Mouse (Mus musculus) bone marrow, adult 2 months (tissue): Measurements from ENCODE around the gene Slc26a10. TPM values are rescaled to one million over a fixed set of nuclear protein-coding genes. Genes with fewer than 3 reads are reported as not detected.

Experiments
- H3K27ac ChIP-seq: fragments of 200-500 bp; 2 replicates; pipeline ENCODE4 v1.5.1; 2012; ENCODE audit warnings: low read depth, mild to moderate bottlenecking, control low read depth, inconsistent platforms, low read length; ENCODE audit not compliant: control insufficient read depth, poor library complexity, insufficient read depth
- H3K4me1 ChIP-seq: fragments of 200-500 bp; 2 replicates; pipeline ENCODE4 v1.6.1; 2011; ENCODE audit warnings: low read length; ENCODE audit not compliant: control insufficient read depth, insufficient read depth
- H3K4me3 ChIP-seq: fragments of 200-500 bp; replicated peaks from 2 replicates; pipeline ENCODE3; 2011; ENCODE audit warnings: mild to moderate bottlenecking, low read depth, low read length, control low read depth; ENCODE audit not compliant: control insufficient read depth
- CTCF ChIP-seq: fragments of 200-500 bp; IDR thresholded peaks from 2 replicates; pipeline ENCODE4 v1.5.1; 2011; ENCODE audit warnings: low read length, control low read depth; ENCODE audit not compliant: control insufficient read depth, insufficient read depth
- POLR2A ChIP-seq: fragments of 200-500 bp; IDR thresholded peaks from 2 replicates; pipeline ENCODE4 v1.6.1; 2011; ENCODE audit warnings: low read depth, mild to moderate bottlenecking, control low read depth, low read length, borderline replicate concordance; ENCODE audit not compliant: control insufficient read depth
- WGBS: fragments of 180-500 bp; shearing (Covaris S2); methylation state at CpG from one replicate; pipeline ENCODE4 v1.1.7; 2018; 5-methylcytosine and 5-hydroxymethylcytosine counted together
- polyA plus RNA-seq: library from polyadenylated mRNA; stranded (reverse); fragments of >200 nt; gene quantifications from 2 replicates; pipeline ENCODE4 v1.2.4, GENCODE M21; 2011; ENCODE audit warnings: low replicate concordance; ENCODE audit not compliant: missing spikeins, insufficient read depth, insufficient read length

The Slc26a10 gene
- polyA plus RNA-seq, 1 experiment: not detected

DNA sequence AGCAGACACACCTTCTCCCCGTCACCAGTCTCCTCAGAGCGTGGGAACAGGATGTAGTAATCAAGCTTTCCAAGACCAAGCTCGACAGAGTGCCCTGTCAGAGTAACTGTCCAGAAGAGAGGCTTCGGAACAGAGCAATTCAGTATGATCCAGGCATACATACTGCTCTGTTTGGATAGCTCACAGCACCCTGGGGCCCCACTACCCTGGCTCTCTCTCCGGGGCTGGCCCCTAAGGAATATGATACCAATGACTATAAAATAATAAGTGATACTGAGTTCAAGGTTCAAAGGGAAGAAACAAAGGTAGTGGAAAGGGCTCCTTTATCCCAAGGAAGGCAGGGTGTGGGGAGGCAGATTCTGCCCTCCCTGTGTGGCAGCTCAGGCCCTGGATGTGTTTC lies 48.0 kb downstream of the Slc26a10 start:
- Histone ChIP-seq H3K27ac (no peak overlapping the region), H3K4me3 (no peak overlapping the region), H3K4me1 (peaks cover 6% of the 10 kb centered on the region; the same call in 1 of the 2 replicates)
- 75% methylated on average over 5 of the region's 5 CpGs for WGBS
- no peak for TF ChIP-seq POLR2A
- no peak for TF ChIP-seq CTCF

DNA sequence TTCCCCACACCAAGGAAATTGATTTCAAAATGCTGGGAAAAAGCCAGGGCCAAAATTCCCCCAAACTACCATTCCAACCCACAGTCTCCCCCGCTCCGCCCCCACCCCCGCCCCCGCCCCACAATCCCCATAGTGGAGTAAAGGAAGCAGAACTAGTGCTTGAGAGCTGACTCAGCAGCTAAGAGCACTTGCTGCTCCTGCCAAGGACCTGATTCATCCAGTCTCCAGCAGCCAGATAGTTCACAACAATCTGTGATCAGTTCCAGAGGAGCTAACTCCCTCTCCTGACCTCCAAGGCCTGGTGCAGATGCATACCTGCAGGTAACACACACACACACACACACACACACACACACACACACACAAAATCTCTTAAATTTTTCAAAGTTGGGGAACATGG lies 51.0 kb downstream of the Slc26a10 start:
- Histone ChIP-seq H3K27ac (no peak overlapping the region), H3K4me1 (peaks cover 4% of the 10 kb centered on the region; the same call in 1 of the 2 replicates), H3K4me3 (no peak overlapping the region)
- TF ChIP-seq CTCF (no peak), POLR2A (no peak)
- 11% methylated on average over 4 of the region's 4 CpGs for WGBS

DNA sequence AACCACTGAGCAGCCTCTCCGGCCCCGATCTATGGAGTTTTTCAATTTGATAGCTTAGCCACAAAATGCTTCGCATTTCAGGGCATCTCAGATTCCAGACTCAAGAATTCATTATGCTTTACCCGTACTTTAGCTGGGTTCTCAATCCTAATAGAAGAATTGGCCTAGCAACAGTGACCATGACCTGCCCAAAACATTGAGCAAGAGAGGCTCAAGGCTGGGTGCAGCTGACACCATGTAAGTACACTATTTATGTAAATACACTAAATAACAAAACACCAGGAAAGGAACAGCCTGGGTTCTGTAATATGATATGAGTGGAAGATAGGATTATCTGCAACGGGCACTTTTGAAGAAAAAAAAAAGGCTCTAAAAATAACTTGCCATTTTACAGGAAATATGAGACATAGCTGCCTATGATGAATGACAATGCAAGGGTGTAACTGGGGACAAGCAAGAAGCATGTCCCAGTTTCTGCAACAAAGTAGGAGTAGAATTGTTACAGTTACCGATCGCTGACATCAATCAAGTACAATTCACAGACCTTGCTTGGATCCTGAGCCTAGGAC lies 52.6 kb downstream of the Slc26a10 start:
- WGBS: 51% methylated on average over 7 of the region's 7 CpGs
- peaks cover 5% of the 10 kb centered on the region; the same call in 1 of the 2 replicates for H3K4me1 ChIP-seq
- TF ChIP-seq POLR2A: no peak
- no peak for TF ChIP-seq CTCF
- H3K4me3 ChIP-seq: no peak overlapping the region
- H3K27ac ChIP-seq: no peak overlapping the region

DNA sequence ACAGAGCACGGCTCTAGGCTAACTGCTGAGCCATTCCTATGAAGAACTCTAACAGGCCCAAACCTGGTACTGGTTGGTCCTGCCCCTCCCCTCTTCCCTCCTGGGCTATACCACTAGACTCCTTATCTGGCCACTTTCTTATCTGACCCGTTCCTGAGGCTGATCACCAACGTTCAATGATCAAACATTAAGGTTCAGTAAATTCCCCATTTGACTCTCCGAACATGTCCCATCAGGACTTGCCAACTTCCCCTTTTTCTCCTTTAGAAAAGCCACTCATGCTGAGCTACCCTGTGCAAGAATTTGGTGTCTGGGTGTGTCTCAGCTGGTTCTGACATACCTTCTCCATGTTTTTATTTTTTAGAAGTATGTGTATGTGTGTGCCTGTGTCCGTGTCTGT lies 53.9 kb downstream of the Slc26a10 start:
- WGBS: 16% methylated on average over 5 of the region's 5 CpGs
- H3K27ac ChIP-seq: no peak overlapping the region; the same call in 1 of the 2 replicates
- TF ChIP-seq CTCF (no peak), POLR2A (no peak)

DNA sequence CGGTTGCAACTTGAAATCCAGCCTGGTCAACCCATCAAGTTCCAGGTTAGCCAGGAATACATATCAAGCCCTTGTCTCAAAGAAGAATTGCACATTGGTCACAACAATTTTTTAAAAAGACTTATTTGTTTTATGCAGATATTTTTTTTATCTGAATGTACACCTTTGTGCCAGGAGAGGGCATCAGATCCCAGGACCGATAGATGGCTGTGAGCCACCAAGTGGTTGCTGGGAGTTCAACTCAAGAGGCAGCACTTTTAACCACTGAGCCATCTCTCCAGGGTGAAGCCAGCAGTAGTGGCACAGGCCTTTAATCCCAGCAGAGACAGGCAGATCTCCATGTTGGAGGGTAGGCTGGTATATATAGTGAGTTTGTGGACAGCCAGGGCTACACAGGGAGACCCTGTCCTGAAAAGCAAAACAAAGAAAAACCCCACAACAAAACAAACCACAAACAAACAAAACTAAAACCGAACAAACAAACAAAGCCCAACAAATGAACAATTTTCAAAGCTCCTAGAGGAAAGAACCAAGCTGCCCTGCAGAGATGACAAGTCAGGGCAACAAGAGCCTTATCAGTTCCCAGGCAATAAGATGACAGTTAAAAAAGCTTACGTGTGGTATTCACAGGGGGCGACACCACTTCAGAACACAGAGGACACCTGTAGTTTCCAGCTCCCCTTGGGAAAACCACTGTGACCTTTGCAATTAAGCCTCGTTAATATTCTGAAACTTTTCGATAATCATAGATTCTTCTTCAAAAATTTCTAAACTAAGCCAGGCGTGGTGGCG lies 55.0 kb downstream of the Slc26a10 start:
- Histone ChIP-seq H3K27ac (no peak overlapping the region), H3K4me3 (no peak overlapping the region), H3K4me1 (peaks cover 5% of the 10 kb centered on the region; the same call in 1 of the 2 replicates)
- TF ChIP-seq POLR2A: no peak
- TF ChIP-seq CTCF: peak; percentile 76
- WGBS: 56% methylated on average over 9 of the region's 9 CpGs

More for the DNA sequence above, 53.9 kb downstream of the Slc26a10 start:
- Histone ChIP-seq H3K4me3 (no peak overlapping the region), H3K4me1 (peaks cover 5% of the 10 kb centered on the region; the same call in 1 of the 2 replicates)

DNA sequence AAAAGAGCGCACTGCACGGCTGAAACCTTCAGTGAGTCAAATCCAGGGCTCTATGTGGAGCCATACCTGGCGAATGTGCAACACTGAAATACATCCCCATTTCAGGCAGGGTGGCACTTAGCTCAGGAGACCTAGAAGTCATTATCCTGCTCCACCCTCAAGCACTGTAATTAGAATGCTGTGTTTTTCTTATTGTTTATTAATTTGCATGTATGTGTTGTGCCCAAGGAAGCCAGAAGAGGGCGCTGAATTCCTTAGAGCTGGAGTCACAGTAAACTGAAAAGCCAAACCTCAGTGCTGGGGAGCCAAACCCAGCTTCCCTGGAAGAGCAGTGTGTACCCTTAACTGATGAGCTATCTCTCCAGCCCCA lies 57.0 kb downstream of the Slc26a10 start:
- peaks cover 5% of the 10 kb centered on the region; the same call in 1 of the 2 replicates for H3K4me1 ChIP-seq
- TF ChIP-seq CTCF: peak; percentile 41
- TF ChIP-seq POLR2A: no peak
- H3K27ac ChIP-seq: peak overlapping the region; percentile 52; the same call in 1 of the 2 replicates
- H3K4me3 ChIP-seq: peak overlapping the region; percentile 41
- 27% methylated on average over 4 of the region's 4 CpGs for WGBS

DNA sequence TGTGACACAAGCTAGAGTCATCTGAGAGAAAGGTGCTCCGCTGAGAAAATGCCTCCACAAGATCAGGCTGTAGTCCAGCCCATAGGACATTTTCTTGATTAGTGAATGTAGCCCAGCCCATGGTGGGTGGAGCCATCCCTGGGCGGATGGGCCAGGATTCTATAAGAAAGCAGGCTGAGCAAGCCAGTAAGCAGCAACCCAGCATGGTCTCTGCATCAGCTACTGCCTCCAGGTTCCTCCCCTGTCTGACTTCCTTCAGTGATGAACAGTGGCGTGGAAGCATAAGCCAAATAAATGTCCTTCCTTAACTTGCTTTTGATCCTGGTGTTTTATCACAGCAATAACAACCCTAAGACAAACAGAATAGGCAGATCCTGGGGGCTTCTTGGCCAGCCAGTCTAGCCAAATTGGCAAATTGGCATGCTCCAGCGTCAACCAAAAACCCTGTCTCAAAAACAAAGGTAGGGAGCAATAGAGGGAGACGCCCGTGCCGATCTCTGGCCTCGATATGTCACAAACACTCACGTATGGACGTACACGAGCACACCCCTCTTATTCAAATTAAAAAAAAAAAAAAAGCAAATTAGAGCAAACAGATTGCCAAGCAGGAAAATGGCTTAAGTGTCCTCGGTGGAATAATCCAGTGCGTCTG lies 57.5 kb downstream of the Slc26a10 start:
- no peak for TF ChIP-seq POLR2A
- Histone ChIP-seq H3K27ac (peak overlapping the region; percentile 52), H3K4me1 (peaks cover 5% of the 10 kb centered on the region; the same call in 1 of the 2 replicates), H3K4me3 (peak overlapping the region; percentile 41)
- WGBS: 37% methylated on average over 13 of the region's 13 CpGs

DNA sequence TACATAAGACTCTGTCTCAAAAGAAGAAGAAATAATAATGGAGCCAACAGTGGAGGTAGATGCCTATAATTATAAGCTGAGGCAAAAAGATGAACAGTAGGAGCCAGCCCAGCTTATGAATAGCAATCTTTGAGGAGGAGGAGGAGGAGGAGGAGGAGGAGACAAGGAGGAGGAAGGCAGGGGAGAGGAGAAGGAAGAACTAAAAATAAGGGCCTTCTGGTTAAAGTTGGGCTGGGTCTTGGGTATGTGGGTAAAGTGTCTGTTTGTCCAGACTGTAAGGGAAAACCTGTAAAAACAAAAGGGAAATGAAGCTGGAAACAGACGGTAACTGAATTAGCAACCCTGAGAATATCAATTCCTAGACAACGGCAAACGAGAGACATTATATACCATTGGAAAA lies 58.4 kb downstream of the Slc26a10 start:
- Histone ChIP-seq H3K4me1 (peaks cover 5% of the 10 kb centered on the region; the same call in 1 of the 2 replicates), H3K27ac (no peak overlapping the region), H3K4me3 (no peak overlapping the region)
- WGBS: 77% methylated on average over 3 of the region's 3 CpGs
- no peak for TF ChIP-seq POLR2A
- no peak for TF ChIP-seq CTCF

Other genes with a start within 250 kb of the Slc26a10 start
- gene Ctdsp2, start 201.9 kb downstream of the Slc26a10 start, polyA plus RNA-seq: 31.5 and 43.9 TPM in 2 replicates
- not detected in 2 replicates for gene Avil, start 179.9 kb downstream of the Slc26a10 start, polyA plus RNA-seq
- gene Tsfm, start 149.8 kb downstream of the Slc26a10 start, polyA plus RNA-seq: 9.7 and 23.6 TPM in 2 replicates
- 10.0 and 14.6 TPM in 2 replicates for gene Mettl1, start 139.2 kb downstream of the Slc26a10 start, polyA plus RNA-seq
- 1.1 TPM in 1 of 2 replicates, not detected in the other for gene Eef1akmt3, start 139.1 kb downstream of the Slc26a10 start, polyA plus RNA-seq
- gene Cyp27b1, start 132.4 kb downstream of the Slc26a10 start, polyA plus RNA-seq: not detected in 2 replicates
- gene March9, start 120.5 kb downstream of the Slc26a10 start, polyA plus RNA-seq: 1.6 TPM in 1 of 2 replicates, not detected in the other
- gene Cdk4, start 117.1 kb downstream of the Slc26a10 start, polyA plus RNA-seq: 127 and 148 TPM in 2 replicates
- 15.7 and 22.5 TPM in 2 replicates for gene Tspan31, start 110.4 kb downstream of the Slc26a10 start, polyA plus RNA-seq
- 11.0 and 27.3 TPM in 2 replicates for gene Agap2, start 105.4 kb downstream of the Slc26a10 start, polyA plus RNA-seq
- gene Os9, start 59.5 kb downstream of the Slc26a10 start, polyA plus RNA-seq: 34.7 and 69.0 TPM in 2 replicates
- 26.4 and 54.8 TPM in 2 replicates for gene B4galnt1, start 15.4 kb downstream of the Slc26a10 start, polyA plus RNA-seq
- gene Arhgef25, start 9.4 kb upstream of the Slc26a10 start, polyA plus RNA-seq: 9.9 and 25.0 TPM in 2 replicates
- gene Dtx3, start 15.1 kb upstream of the Slc26a10 start, polyA plus RNA-seq: 58.4 and 78.7 TPM in 2 replicates
- 18.1 and 24.9 TPM in 2 replicates for gene Pip4k2c, start 30.9 kb upstream of the Slc26a10 start, polyA plus RNA-seq
- 1.7 and 2.3 TPM in 2 replicates for gene Kif5a, start 82.7 kb upstream of the Slc26a10 start, polyA plus RNA-seq
- 68.6 and 115 TPM in 2 replicates for gene Dctn2, start 85.7 kb upstream of the Slc26a10 start, polyA plus RNA-seq
- gene Mbd6, start 108.4 kb upstream of the Slc26a10 start, polyA plus RNA-seq: 75.9 and 131 TPM in 2 replicates
- gene Mars, start 131.1 kb upstream of the Slc26a10 start, polyA plus RNA-seq: 41.6 and 85.0 TPM in 2 replicates
- 30.1 and 77.2 TPM in 2 replicates for gene Arhgap9, start 141.3 kb upstream of the Slc26a10 start, polyA plus RNA-seq
- 2.2 TPM in 1 of 2 replicates, not detected in the other for gene Gli1, start 161.3 kb upstream of the Slc26a10 start, polyA plus RNA-seq
- 0.27 TPM in 1 of 2 replicates, not detected in the other for gene Inhbe, start 173.8 kb upstream of the Slc26a10 start, polyA plus RNA-seq
- gene Inhbc, start 189.8 kb upstream of the Slc26a10 start, polyA plus RNA-seq: 0.52 TPM in 1 of 2 replicates, not detected in the other
- 59.7 and 144 TPM in 2 replicates for gene R3hdm2, start 199.7 kb upstream of the Slc26a10 start, polyA plus RNA-seq